In genomic region chr9:110685187-110685586, GRCm38 (mm10) we compare ENCODE assay signal across 8 mouse cellular contexts. TPM values are rescaled to one million over a fixed set of nuclear protein-coding genes. Genes with fewer than 3 reads are reported as not detected.
A peak's percentile ranks its signal among the peaks of the same experiment; 100 is the strongest.
DNase-seq lines count a peak whose midpoint lies in the region; ATAC-seq lines count a peak whose summit lies in the region.
"Had no signal": no experiment of that assay in that cellular context is flagged by ENCODE, and none has a peak within 500 bp of the region (broad histone marks: within the 10 kb centered on the region; RNA-seq: fewer than 3 reads in every experiment).

No protein-coding gene starts in this region.

- H3K4me3 ChIP-seq in hindbrain, embryonic 10.5 days, result no peak overlapping the region
- H3K4me3 ChIP-seq in hindbrain, embryonic 11.5 days (ENCODE audit: low read depth, low read length), result no peak overlapping the region
- no peak overlapping the region for H3K4me3 ChIP-seq in intestine, embryonic 15.5 days (replicated peaks)
- H3K4me3 ChIP-seq: limb, embryonic 12.5 days had no signal

- H3K9ac ChIP-seq in hindbrain, embryonic 11.5 days (ENCODE audit: low read depth, low read length), result no peak overlapping the region
- H3K9ac ChIP-seq in intestine, embryonic 15.5 days, result no peak overlapping the region
- H3K9ac ChIP-seq: limb, embryonic 12.5 days had no signal

- 0 out of 2 replicates have a peak, but pooled peaks cover 4% of the 10 kb centered on the region for H3K36me3 ChIP-seq in hindbrain, embryonic 10.5 days
- no peaks in the 10 kb centered on the region for H3K36me3 ChIP-seq in hindbrain, embryonic 11.5 days (ENCODE audit: control insufficient read depth, insufficient read depth, low read length)
- no peaks in the 10 kb centered on the region for H3K36me3 ChIP-seq in intestine, embryonic 15.5 days
- H3K36me3 ChIP-seq: limb, embryonic 12.5 days had no signal

- peak overlapping the region; percentile 64 for H3K27ac ChIP-seq in hindbrain, embryonic 10.5 days
- no peak overlapping the region for H3K27ac ChIP-seq in hindbrain, embryonic 11.5 days (ENCODE audit: low read depth, low read length)
- peak overlapping the region; percentile 84 for H3K27ac ChIP-seq in intestine, embryonic 15.5 days

- ATAC-seq in hindbrain, embryonic 11.5 days (ENCODE audit: low FRiP score), result no peak
- no peak for ATAC-seq in intestine, embryonic 15.5 days

- H3K9me3 ChIP-seq in hindbrain, embryonic 10.5 days, result no peaks in the 10 kb centered on the region
- H3K9me3 ChIP-seq in hindbrain, embryonic 11.5 days (ENCODE audit: control insufficient read depth, low read length), result no peaks in the 10 kb centered on the region
- no peaks in the 10 kb centered on the region for H3K9me3 ChIP-seq in intestine, embryonic 15.5 days
- H3K9me3 ChIP-seq: limb, embryonic 12.5 days had no signal

- no peak for DNase-seq in hindbrain, embryonic 10.5 days (ENCODE audit: low spot score)
- DNase-seq in hindbrain, embryonic 11.5 days (ENCODE audit: low spot score), result no peak
- peak; percentile 66 for DNase-seq in CD4-positive helper T cell, adult 2 months (ENCODE audit: low read depth, low spot score)
- peak; percentile 29 for DNase-seq in T-cell, adult 2 months (ENCODE audit: low spot score)
- DNase-seq in embryo, embryonic 10 days (ENCODE audit: low spot score), result no peak
- DNase-seq in frontal cortex, adult 2 months (ENCODE audit: extremely low spot score in 1 of 2, low spot score in 1 of 2), result no peak

- no peaks in the 10 kb centered on the region for H3K27me3 ChIP-seq in hindbrain, embryonic 10.5 days (ENCODE audit: insufficient read depth, poor library complexity, severe bottlenecking)
- no peaks in the 10 kb centered on the region for H3K27me3 ChIP-seq in hindbrain, embryonic 11.5 days (ENCODE audit: control insufficient read depth, insufficient read depth, low read length)
- no peaks in the 10 kb centered on the region for H3K27me3 ChIP-seq in intestine, embryonic 15.5 days (replicated peaks)
- H3K27me3 ChIP-seq: limb, embryonic 12.5 days had no signal

- H3K4me1 ChIP-seq in hindbrain, embryonic 10.5 days (replicated peaks), result peaks cover 62% of the 10 kb centered on the region
- peaks cover 14% of the 10 kb centered on the region for H3K4me1 ChIP-seq in hindbrain, embryonic 11.5 days (replicated peaks; ENCODE audit: control insufficient read depth, insufficient read depth, low read length)
- peaks cover 49% of the 10 kb centered on the region for H3K4me1 ChIP-seq in intestine, embryonic 15.5 days (replicated peaks)

- H3K4me2 ChIP-seq in hindbrain, embryonic 11.5 days (replicated peaks; ENCODE audit: low read depth, low read length), result no peak overlapping the region
- H3K4me2 ChIP-seq in intestine, embryonic 15.5 days (replicated peaks), result no peak overlapping the region
- H3K4me2 ChIP-seq: limb, embryonic 12.5 days had no signal

- 89% methylated on average over 8 of the region's 8 CpGs for whole genome bisulfite sequencing in hindbrain, embryonic 10.5 days
- WGBS in hindbrain, embryonic 11.5 days, result 88% methylated on average over 8 of the region's 8 CpGs
- WGBS in intestine, embryonic 15.5 days, result 89% methylated on average over 8 of the region's 8 CpGs

RNA-seq across cellular contexts. Expression of gene Ccdc12, which starts 28.9 kb away (rescaled TPM):
- 173 and 180 TPM in 2 replicates for polyA plus RNA-seq in hindbrain, embryonic 10.5 days (2016; fragmentation: Nextera tagmentation; extraction: Ambion mirVana)
- 141 and 145 TPM in 2 replicates for polyA plus RNA-seq in hindbrain, embryonic 11.5 days (2014; fragmentation: Nextera tagmentation; extraction: Ambion mirVana)
- polyA plus RNA-seq in intestine, embryonic 15.5 days (2015; fragmentation: Nextera tagmentation; extraction: Ambion mirVana), result 162 and 166 TPM in 2 replicates
- polyA plus RNA-seq in frontal cortex, adult 2 months (2012; rRNA removed), result 105 and 106 TPM in 2 replicates

RNA-seq across cellular contexts. Expression of gene Nbeal2, which starts 31.2 kb away (rescaled TPM):
- 1.4 and 1.7 TPM in 2 replicates for polyA plus RNA-seq in hindbrain, embryonic 10.5 days (2016; fragmentation: Nextera tagmentation; extraction: Ambion mirVana)
- polyA plus RNA-seq in hindbrain, embryonic 11.5 days (2014; fragmentation: Nextera tagmentation; extraction: Ambion mirVana), result 1.9 and 2.4 TPM in 2 replicates
- 3.6 and 4.9 TPM in 2 replicates for polyA plus RNA-seq in intestine, embryonic 15.5 days (2015; fragmentation: Nextera tagmentation; extraction: Ambion mirVana)
- 22.4 and 24.5 TPM in 2 replicates for polyA plus RNA-seq in frontal cortex, adult 2 months (2012; rRNA removed)

RNA-seq across cellular contexts. Expression of gene Myl3, which starts 56.5 kb away (rescaled TPM):
- polyA plus RNA-seq in hindbrain, embryonic 10.5 days (2016; fragmentation: Nextera tagmentation; extraction: Ambion mirVana), result 2.0 TPM in 1 of 2 replicates, not detected in the other
- 0.42 and 0.73 TPM in 2 replicates for polyA plus RNA-seq in hindbrain, embryonic 11.5 days (2014; fragmentation: Nextera tagmentation; extraction: Ambion mirVana)
- 0.53 and 0.58 TPM in 2 replicates for polyA plus RNA-seq in intestine, embryonic 15.5 days (2015; fragmentation: Nextera tagmentation; extraction: Ambion mirVana)
- polyA plus RNA-seq in frontal cortex, adult 2 months (2012; rRNA removed), result 0.32 and 0.46 TPM in 2 replicates

Comparison
In these comparisons a context has a peak if more than half of its experiments do, and no peak if none do; other contexts are left out.
1. DNase-seq: peak in CD4-positive helper T cell, adult 2 months (single experiment) and T-cell, adult 2 months (single experiment); none in hindbrain, embryonic 10.5 days (single experiment), hindbrain, embryonic 11.5 days (single experiment), embryo, embryonic 10 days (single experiment) and frontal cortex, adult 2 months (0 of 2).